Mouse (Mus musculus) A20 (cell line): ENCODE results near the gene Zc3h13.

Experiments
- DNase-seq: peaks from one replicate; pipeline ENCODE4 v3.0.0-alpha.2; 2011; ENCODE audit warnings: low read depth, low spot score

Gene Zc3h13

DNA sequence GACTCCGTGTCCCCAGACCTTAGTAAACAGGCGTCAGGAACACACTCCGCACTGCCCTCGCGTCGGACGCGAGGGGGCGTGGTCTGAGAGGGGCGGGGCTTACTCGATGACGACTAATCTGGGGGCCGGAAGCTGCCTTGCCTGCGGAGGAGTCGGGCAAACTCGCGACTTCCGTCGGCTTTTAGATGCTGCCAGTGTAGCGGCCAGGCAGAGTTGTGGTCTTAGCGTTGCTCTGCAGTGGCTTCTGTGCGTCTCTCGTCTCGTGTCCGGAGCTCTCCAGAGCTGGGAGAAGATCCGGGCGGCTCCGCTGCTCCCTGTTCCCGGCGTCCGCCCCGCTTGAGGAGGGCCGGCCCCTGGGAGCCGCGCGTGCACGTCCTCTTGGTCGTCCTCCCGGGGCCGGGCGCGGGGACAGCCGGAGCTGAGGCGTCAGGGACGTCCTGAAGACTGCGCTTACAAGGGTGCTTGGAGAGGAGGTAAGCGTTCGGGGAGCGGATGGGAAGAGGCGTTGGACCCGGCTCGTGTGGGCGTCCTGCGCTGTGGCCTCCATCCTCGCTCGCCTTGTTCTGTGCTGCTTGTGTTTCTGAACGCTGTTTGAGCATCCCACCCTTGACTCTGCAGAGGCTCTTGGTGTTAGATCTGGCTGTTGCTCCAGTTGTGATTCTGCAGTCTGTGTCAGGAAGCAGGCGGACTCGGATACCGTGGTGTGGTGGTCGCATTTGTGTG lies at the start of gene Zc3h13:
Gene Zc3h13 (plus strand): TSS at position 181 of the 723 bp plus-strand sequence.
- peak; percentile 97 for DNase-seq

DNA sequence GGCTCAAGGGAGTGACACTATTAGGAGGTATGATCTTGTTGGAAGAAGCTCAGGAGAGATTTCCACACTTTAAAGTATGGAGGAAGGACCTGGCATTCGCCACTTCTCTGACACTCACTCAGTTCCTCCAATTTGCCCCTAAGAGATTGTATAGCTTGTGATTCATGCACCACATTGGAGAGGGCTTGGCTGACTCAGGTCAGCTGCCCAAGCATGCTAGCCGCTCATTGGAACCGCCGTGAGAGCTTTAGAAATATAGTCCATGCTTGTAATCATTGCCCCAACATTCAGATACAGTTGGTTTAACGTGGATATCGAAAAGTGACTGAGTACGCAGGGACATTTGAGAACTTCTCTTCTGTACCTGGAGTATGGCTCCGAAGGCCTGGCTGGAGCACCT lies 48.6 kb upstream of the Zc3h13 start:
- DNase-seq: no peak

- DNase-seq: no peak
Observed at GRCm38 (mm10) chr14:75235955-75236635, 48.1 kb upstream of the Zc3h13 start.

- no peak for DNase-seq
Observed at GRCm38 (mm10) chr14:75236636-75237003, 47.6 kb upstream of the Zc3h13 start.

- DNase-seq: no peak
Observed at GRCm38 (mm10) chr14:75237096-75237495, 47.1 kb upstream of the Zc3h13 start.

- no peak for DNase-seq
Observed at GRCm38 (mm10) chr14:75238054-75238692, 46.0 kb upstream of the Zc3h13 start.

DNA sequence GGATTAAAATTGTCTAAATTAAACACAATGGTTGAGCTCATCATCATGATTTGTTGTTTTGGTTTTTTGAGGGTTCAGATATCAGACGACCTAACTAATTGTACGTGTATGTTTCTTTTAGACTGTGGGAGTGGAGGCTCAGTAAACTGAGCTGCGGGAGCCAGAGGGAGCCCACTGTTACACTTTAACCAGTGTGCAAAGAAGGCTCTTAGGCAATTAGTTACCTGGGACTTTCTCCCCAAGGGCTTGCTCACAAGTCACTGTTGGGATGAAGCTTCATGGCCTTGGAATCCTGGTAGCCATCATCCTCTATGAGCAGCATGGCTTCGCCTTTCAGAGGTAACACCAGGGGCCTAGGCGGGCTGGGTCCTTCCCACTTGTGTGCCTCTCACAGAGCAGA lies 42.1 kb upstream of the Zc3h13 start, which contains the start of gene Cpb2:
Gene Cpb2 (plus strand): TSS at position 201 of the 400 bp plus-strand sequence.
- DNase-seq: no peak

- no peak for DNase-seq
Observed at GRCm38 (mm10) chr14:75246024-75247000, 37.9 kb upstream of the Zc3h13 start.

DNA sequence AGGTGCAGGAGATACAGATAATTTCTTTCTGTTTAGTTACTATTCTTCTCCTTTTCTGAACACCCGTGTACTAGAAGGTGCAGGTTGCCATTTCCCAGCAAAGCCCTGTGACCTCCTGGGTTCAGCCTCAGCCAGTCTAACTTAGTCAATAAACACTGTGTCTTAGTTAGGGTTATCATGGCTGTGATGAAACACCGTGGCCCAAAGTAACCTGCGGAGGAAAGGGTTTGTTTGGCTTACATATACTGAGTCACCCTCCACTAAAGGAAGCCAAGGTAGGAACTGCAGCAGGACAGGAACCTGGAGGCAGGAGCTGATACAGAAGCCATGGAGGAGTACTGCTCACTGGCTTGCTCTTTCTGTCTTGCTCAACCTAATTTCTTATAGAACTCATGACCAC lies 33.7 kb upstream of the Zc3h13 start:
- DNase-seq: no peak

DNA sequence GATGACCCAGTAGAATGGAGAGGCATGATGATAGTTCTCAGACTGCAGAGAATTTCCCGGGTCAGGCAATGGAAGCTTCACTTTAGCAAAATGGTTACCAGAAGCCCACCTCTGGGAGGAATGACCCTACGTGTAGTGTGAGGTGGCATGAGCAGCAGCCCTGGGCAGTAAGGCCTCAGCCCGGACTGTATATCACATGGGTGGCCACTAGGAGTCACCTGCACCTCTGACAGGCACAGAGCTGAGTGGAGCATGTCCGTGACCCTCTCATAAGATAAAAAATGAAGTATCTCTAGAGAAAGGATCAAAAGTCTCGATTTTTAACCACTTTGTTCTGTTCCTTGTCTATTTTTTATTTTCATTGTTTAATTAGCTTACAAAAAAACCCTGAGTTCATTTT lies 27.7 kb upstream of the Zc3h13 start:
- DNase-seq: peak; percentile 40

DNA sequence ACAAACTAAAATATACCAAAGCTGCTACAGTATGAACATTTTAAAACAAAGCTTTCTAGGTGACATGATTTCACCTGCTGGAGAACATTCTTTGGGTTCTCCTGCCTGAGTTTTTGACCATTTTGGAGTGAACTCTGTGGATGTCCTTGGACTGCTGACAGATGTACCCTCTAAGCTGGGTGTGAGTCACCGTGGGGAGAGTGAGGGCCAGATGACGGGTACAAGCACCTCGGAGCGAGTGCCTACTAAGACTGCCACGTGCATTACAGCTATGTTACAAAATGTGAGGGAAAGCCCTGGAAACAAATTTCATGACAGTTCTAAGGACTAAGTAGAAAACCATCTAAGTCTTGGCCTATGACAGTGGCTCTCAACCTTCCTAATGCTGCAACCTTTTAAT lies 14.6 kb upstream of the Zc3h13 start:
- no peak for DNase-seq

GRCm38 (mm10) chr14:75279716-75280115 lies 4.5 kb upstream of the Zc3h13 start:
- DNase-seq: no peak

DNA sequence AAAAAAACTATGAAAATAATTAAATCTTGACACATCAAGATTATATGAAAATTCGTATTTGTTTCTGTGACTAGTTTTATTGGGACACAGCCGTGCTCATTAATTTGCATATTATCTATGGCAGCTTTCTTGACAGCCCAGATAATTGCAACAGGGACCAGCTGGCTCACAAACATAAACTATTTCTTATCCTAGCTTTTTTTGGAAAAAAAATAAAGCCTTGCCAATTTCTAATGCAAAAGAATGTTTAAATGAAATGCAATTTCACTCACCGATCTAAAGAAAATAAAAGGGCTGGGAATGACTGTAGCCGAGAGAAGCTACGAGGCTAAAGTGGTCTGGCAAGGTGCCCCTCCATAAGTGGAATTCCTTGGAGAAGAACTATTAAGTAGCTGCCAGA lies 3.8 kb upstream of the Zc3h13 start:
- no peak for DNase-seq

GRCm38 (mm10) chr14:75283609-75284192 lies 472 bp upstream of the Zc3h13 start:
- no peak for DNase-seq

- DNase-seq: peak; percentile 19
Observed at GRCm38 (mm10) chr14:75301081-75301480, 16.9 kb downstream of the Zc3h13 start.

DNA sequence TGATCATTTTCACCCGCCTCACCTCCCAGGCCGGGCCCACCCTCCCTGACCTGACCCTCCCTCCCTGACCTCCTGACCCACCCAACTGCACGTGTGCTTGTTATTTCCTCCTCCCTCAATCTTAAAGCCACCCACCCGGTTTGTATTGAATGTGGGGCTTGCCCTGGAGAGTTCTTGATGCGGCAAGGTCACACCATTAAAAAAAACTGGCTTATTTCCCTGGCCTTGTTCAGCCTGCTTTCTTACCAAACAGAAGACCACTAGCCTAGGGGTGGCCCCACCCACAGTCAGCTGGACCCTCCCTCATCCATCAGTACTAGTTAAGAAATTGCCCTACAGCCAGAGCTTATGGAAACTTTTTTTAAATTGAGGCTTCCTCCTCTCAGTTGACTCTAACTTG lies 19.6 kb downstream of the Zc3h13 start:
- no peak for DNase-seq

- DNase-seq: no peak
Observed at GRCm38 (mm10) chr14:75307855-75308254, 23.7 kb downstream of the Zc3h13 start.

DNA sequence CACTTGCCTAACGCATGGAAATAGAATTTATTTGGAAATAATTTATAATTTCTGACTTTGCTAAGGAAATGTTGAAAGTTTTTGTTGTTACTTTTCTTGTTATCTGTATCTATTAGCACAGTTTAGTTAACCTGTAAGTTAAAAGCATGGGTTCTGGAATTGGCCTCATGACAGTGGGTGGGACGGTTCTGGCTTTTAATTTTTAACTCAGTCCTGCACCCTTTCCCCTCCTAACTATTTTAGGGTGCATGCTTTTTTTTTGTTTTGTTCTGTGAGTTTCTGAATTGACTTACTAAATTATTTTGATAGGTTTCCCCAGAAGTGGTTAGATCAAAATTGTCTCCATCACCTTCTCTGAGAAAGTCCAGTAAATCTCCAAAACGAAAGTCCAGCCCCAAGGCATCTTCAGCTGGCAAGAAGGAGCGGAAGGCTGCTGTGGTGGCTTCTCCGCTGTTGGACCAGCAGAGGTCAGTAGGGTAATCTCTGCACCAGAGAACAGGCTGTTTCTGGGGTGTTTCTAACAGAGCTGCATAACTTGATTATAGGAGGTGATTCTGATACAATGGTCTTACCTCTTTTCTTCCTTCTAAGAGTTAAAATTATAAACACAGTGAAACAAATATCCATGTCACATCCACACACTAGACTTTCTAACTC lies 25.3 kb downstream of the Zc3h13 start:
- DNase-seq: no peak

DNA sequence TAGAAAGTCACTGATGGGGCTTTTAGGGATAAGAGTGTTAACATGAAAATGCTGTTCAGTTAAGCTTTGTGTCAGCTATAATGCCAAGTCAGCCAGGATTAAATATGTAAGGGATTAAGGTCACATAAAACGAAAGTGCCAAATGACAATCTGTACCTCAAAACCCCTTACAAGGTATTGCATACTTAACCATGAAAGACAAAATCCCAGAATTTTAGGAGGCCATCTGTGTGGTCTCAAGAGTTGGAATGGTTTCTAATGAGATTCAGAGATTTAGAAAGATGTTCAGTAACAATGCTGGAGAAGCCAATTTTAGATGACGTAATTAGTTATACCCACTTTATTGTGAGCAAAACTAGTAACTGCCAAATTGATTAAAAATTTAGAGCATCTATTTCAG lies 30.3 kb downstream of the Zc3h13 start:
- no peak for DNase-seq

DNA sequence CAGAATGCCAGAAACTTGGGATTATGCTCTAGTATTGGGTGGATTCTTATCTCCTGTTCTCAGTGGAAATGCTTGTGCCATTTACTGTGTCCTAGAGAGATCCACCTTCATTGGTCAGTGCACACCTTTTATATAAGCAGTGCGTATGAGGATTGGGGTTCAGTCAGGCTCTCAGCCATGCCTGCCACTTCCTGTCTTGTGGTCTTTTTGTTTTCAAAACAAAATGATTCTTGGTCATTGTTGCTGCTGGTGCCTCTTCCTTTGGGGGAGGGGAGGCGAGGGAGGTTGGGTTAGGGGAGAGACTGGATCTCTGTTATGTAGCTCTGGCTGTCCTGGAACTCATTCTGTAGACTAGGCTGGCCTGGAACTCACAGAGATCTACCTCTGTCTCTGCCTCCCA lies 34.6 kb downstream of the Zc3h13 start:
- no peak for DNase-seq

GRCm38 (mm10) chr14:75320269-75320668 lies 36.1 kb downstream of the Zc3h13 start:
- DNase-seq: no peak
